Mouse (Mus musculus) left cerebral cortex, postnatal 10 days (tissue): Measurements from ENCODE around the gene Sall2. TPM values are rescaled to one million over a fixed set of nuclear protein-coding genes. Genes with fewer than 3 reads are reported as not detected.
"Not testable (repeated sequence)": the region's sequence is repeated elsewhere in the genome, so short reads cannot be mapped to it uniquely, and the experiment has no call there.

Source experiments
- DNase-seq, 2 experiments: peaks; one replicate each; pipeline ENCODE4 v3.0.0; 2021 to 2022; ENCODE audit warnings: low spot score in 2 of 2, mixed read lengths in 1 of 2; ENCODE audit errors: extremely low spot score in 1 of 2
- intact Hi-C: fragments of 180-260 bp; cut with DNase I; formaldehyde crosslinking; loops from one replicate; pipeline ENCODE4 v1.15.1; 2025
- total RNA-seq, 2 experiments: library from RNA; stranded (reverse); gene quantifications; 2 replicates each; pipeline ENCODE4 v1.2.3; 2021

Gene Sall2
- total RNA-seq, 2 experiments from 2014 or later, result 39.6 to 39.9 TPM

- no peak for DNase-seq
- intact Hi-C loops, result no loop called here
Measured at GRCm38 (mm10) chr14:52306100-52306499, 22.5 kb downstream of the Sall2 start.

- DNase-seq, result peak; percentile 94 to 95
- intact Hi-C loops, result loop anchor here (2.0 kb wide), 1 partner anchor 34 kb away; no protein-coding TSS in a partner anchor
Measured at GRCm38 (mm10) chr14:52304644-52305271, 23.8 kb downstream of the Sall2 start, which contains the start of gene Mettl3. Gene Mettl3, minus strand, starts transcription at chr14:52305128.

GRCm38 (mm10) chr14:52303517-52303916 lies 25.0 kb downstream of the Sall2 start:
- DNase-seq, intact Hi-C loops: not testable (repeated sequence)

- no peak for DNase-seq
- intact Hi-C loops, result loop anchor here (2.0 kb wide), 1 partner anchor 43 kb away; no protein-coding TSS in a partner anchor
Measured at GRCm38 (mm10) chr14:52295558-52296264, 32.9 kb downstream of the Sall2 start.

GRCm38 (mm10) chr14:52284191-52284590 lies 44.4 kb downstream of the Sall2 start:
- DNase-seq, result no peak
- intact Hi-C loops, result loop anchor here (5.0 kb wide), 1 partner anchor 82 kb away; no protein-coding TSS in a partner anchor

- DNase-seq, result no peak
Measured at GRCm38 (mm10) chr14:52283629-52284028, 44.9 kb downstream of the Sall2 start.

GRCm38 (mm10) chr14:52279747-52280120 lies 48.8 kb downstream of the Sall2 start:
- intact Hi-C loops, result loop anchor here (5.0 kb wide), 1 partner anchor 77 kb away; no protein-coding TSS in a partner anchor
- peak in 1 of 2 experiments; percentile 70 for DNase-seq

More at GRCm38 (mm10) chr14:52283629-52284028, 44.9 kb downstream of the Sall2 start:
- intact Hi-C loops, result loop anchor here (5.0 kb wide), 1 partner anchor 81 kb away; no protein-coding TSS in a partner anchor

GRCm38 (mm10) chr14:52278932-52279746 lies 49.4 kb downstream of the Sall2 start, which contains the start of the genes Tox4 and Rab2b:
Gene Tox4, plus strand, starts transcription at chr14:52279146.
Gene Rab2b, minus strand, starts transcription at chr14:52279545.
- intact Hi-C loops, result no loop called here
- peak; percentile 97 to 99 for DNase-seq

- no peak for DNase-seq
- intact Hi-C loops, result no loop called here
Measured at GRCm38 (mm10) chr14:52277210-52277609, 51.4 kb downstream of the Sall2 start.

GRCm38 (mm10) chr14:52272781-52273180 lies 55.8 kb downstream of the Sall2 start:
- intact Hi-C loops, result loop anchor here (5.0 kb wide), 1 partner anchor 45 kb away; no protein-coding TSS in a partner anchor
- no peak for DNase-seq

Other genes starting within 250 kb of the Sall2 start
- 100 to 1,000 TPM; 188 to 191 TPM for gene Hnrnpc, start 224.7 kb downstream of the Sall2 start, total RNA-seq
- 1 to 10 TPM; 3.7 to 3.8 TPM for gene Rpgrip1, start 218.1 kb downstream of the Sall2 start, total RNA-seq
- gene Supt16, start 131.3 kb downstream of the Sall2 start, total RNA-seq, result 10 to 100 TPM; 48.3 to 53.1 TPM
- gene Chd8, start 71.0 kb downstream of the Sall2 start, total RNA-seq, result 100 to 1,000 TPM; 111 to 126 TPM
- 10 to 100 TPM; 55.1 to 56.7 TPM for gene Tox4, start 49.6 kb downstream of the Sall2 start, total RNA-seq
- gene Rab2b, start 49.2 kb downstream of the Sall2 start, total RNA-seq, result 10 to 100 TPM; 36.9 to 37.7 TPM
- 10 to 100 TPM; 32.4 to 38.6 TPM for gene Mettl3, start 23.6 kb downstream of the Sall2 start, total RNA-seq
- not detected for gene Olfr1513, start 27.6 kb upstream of the Sall2 start, total RNA-seq
- gene Olfr1512, start 50.4 kb upstream of the Sall2 start, total RNA-seq, result not detected
- not detected for gene Olfr1511, start 68.6 kb upstream of the Sall2 start, total RNA-seq
- gene Olfr1510, start 85.6 kb upstream of the Sall2 start, total RNA-seq, result not detected
- gene Olfr1509, start 114.2 kb upstream of the Sall2 start, total RNA-seq, result not detected
- gene Olfr1508, start 138.7 kb upstream of the Sall2 start, total RNA-seq, result not detected
- not detected for gene Olfr1507, start 167.0 kb upstream of the Sall2 start, total RNA-seq